Mouse (Mus musculus) G1E (cell line): Measurements from ENCODE around the gene Treml4. TPM values are rescaled to one million over a fixed set of nuclear protein-coding genes. Genes with fewer than 3 reads are reported as not detected.

Experiments used
- ATAC-seq: 2 replicates; pipeline ENCODE4 v1.8.0; 2016; ENCODE audit warnings: mild to moderate bottlenecking; ENCODE audit not compliant: insufficient number of reproducible peaks, poor library complexity, low FRiP score, severe bottlenecking; ENCODE audit errors: extremely low read depth
- DNase-seq: peaks from one replicate; pipeline ENCODE4 v3.0.0; 2012; ENCODE audit warnings: low spot score
- H3K27me3 ChIP-seq: 2 replicates; pipeline ENCODE4 v1.6.1; 2012; ENCODE audit warnings: mild to moderate bottlenecking, low read length, inconsistent platforms; ENCODE audit not compliant: insufficient read depth
- H3K36me3 ChIP-seq: replicated peaks from 2 replicates; pipeline ENCODE3; 2012; ENCODE audit warnings: mild to moderate bottlenecking, inconsistent platforms
- H3K4me1 ChIP-seq: 2 replicates; pipeline ENCODE4 v1.6.1; 2012; ENCODE audit warnings: low read depth, low read length, inconsistent platforms, mixed read lengths; ENCODE audit not compliant: insufficient read depth
- H3K4me3 ChIP-seq: 2 replicates; pipeline ENCODE4 v1.5.1; 2012; ENCODE audit warnings: low read depth, mild to moderate bottlenecking, inconsistent platforms, low read length, moderate library complexity, mixed read lengths
- H3K9me3 ChIP-seq: replicated peaks from 2 replicates; pipeline ENCODE4 v1.6.1; 2012; ENCODE audit warnings: inconsistent platforms
- CTCF ChIP-seq: IDR thresholded peaks from 2 replicates; pipeline ENCODE4 v1.5.1; 2012; ENCODE audit warnings: low read depth, low read length, inconsistent platforms, mixed read lengths
- GATA1 ChIP-seq: IDR thresholded peaks from 2 replicates; pipeline ENCODE4 v1.6.1; 2012; ENCODE audit warnings: borderline replicate concordance, low read length, inconsistent platforms, mixed read lengths
- GATA2 ChIP-seq: IDR thresholded peaks from 2 replicates; pipeline ENCODE4 v1.6.1; 2012; ENCODE audit warnings: low read depth, low read length, inconsistent platforms, borderline replicate concordance
- POLR2AphosphoS5 ChIP-seq: IDR thresholded peaks from 2 replicates; pipeline ENCODE4 v1.6.1; 2012; ENCODE audit warnings: low read depth, low read length, inconsistent platforms; ENCODE audit not compliant: insufficient replicate concordance
- TAL1 ChIP-seq: conservative IDR thresholded peaks from 2 replicates; pipeline ENCODE4 v1.6.1; 2012; ENCODE audit warnings: low read depth, low read length, inconsistent platforms, mixed read lengths
- polyA plus RNA-seq: library from polyadenylated mRNA; stranded (reverse); fragments of >175 nt; gene quantifications from 2 replicates; pipeline ENCODE4 v1.2.3, GENCODE M21; 2012
- total RNA-seq, 2 experiments: library from RNA; stranded (forward) in 1 of 2; stranded (reverse) in 1 of 2; fragments of 200-1000 nt in 1 of 2; fragments of >200 nt in 1 of 2; fragmentation: Nextera tagmentation in 1 of 2; gene quantifications; 2 replicates each; pipeline ENCODE4 v1.2.3; 2014 to 2017

Gene Treml4
- total and polyA plus RNA-seq, 3 experiments = 0.22 to 1.4 TPM; not detected in 1

DNA sequence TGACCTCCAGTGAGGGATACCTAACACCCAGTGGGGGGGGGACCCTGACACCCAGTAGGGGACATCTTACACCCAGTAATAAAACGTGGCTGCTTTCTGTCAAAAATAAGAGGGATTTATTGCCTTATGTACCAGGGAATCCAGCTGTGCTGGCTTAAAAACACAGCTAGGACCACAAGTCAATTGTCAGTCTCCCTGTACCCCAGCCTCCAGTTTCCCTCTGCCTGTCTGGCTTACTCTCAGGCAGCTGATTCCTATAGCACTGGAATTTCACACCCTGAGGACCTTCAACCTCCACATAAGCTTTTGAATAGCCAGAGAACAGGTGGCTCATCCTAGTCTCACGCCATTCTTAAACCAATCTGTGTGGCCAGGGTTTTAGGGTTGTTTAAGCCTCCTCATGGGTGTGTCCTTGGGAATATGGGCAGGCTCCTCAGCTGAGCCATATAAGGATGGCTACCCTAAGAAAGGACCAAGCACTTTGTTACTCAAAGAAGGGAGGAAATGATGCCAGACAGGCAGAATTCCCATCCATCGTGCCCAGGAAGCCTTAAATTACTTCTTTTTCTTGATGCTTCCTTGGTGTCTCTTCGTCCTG, 28.2 kb upstream of the Treml4 start:
- Histone ChIP-seq H3K4me1 (no peaks in the 10 kb centered on the region), H3K36me3 (no peaks in the 10 kb centered on the region), H3K9me3 (no peaks in the 10 kb centered on the region), H3K4me3 (no peak overlapping the region), H3K27me3 (peaks cover 11% of the 10 kb centered on the region)
- ATAC-seq (no peak), DNase-seq (no peak)
- TF ChIP-seq TAL1 (no peak), GATA2 (no peak), CTCF (no peak), GATA1 (no peak), POLR2AphosphoS5 (no peak)

GRCm38 (mm10) chr17:48237621-48238020, 26.5 kb upstream of the Treml4 start:
- peaks cover 13% of the 10 kb centered on the region for H3K27me3 ChIP-seq
- H3K4me1 ChIP-seq = 0 out of 2 replicates have a peak, but pooled peaks cover 6% of the 10 kb centered on the region
- no peaks in the 10 kb centered on the region for H3K36me3 ChIP-seq
- H3K9me3 ChIP-seq = no peaks in the 10 kb centered on the region
- DNase-seq = no peak
- no peak overlapping the region for H3K4me3 ChIP-seq
- no peak for TF ChIP-seq TAL1
- no peak for TF ChIP-seq POLR2AphosphoS5
- no peak for TF ChIP-seq CTCF
- no peak for TF ChIP-seq GATA1
- no peak for TF ChIP-seq GATA2
- no peak for ATAC-seq

DNA sequence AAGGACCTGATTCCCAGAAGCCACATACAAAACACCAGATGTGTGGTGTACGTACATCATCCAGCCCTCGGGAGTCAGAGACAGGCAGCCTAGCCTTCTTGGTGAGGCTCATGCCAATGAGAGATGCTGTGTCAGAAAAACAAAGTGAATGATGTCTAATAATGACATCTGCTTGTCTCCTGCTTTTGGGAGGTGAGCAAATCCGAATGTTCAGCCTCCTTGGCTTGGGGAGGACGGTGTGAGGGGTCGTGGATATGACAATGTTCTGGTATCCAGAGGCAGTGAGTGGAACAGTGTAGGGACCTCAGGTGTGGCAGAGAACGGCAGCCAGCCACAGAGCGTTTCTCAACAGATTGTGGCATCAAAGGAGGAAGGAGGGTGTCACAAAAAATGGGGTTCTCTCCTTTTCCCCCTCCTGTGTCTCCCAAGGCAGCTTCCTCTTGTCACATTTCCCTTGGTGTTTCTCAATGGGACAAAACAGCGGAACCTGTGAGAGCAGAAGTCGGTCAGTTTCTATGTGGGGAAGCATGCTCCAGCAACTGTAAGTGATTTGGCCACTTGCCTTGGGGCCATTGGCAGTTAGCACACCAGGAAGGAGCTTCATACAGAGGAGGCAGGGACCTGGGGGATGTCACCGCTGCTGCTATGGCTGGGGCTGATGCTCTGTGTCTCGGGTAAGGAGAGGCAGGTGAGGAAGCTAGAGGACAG, 16.7 kb upstream of the Treml4 start, which contains the start of gene Trem3:
TSS of gene Trem3 (plus strand) at position 557 of the 708 bp plus-strand sequence.
- H3K4me1 ChIP-seq = peaks cover 5% of the 10 kb centered on the region
- H3K36me3 ChIP-seq = peaks cover 45% of the 10 kb centered on the region
- TF ChIP-seq GATA1 (no peak), POLR2AphosphoS5 (no peak), TAL1 (no peak), CTCF (no peak), GATA2 (no peak)
- ATAC-seq (no peak), DNase-seq (no peak)
- no peaks in the 10 kb centered on the region for H3K9me3 ChIP-seq
- no peak within 1 kb of the TSS for H3K4me3 ChIP-seq
- no peaks in the 10 kb centered on the region for H3K27me3 ChIP-seq

DNA sequence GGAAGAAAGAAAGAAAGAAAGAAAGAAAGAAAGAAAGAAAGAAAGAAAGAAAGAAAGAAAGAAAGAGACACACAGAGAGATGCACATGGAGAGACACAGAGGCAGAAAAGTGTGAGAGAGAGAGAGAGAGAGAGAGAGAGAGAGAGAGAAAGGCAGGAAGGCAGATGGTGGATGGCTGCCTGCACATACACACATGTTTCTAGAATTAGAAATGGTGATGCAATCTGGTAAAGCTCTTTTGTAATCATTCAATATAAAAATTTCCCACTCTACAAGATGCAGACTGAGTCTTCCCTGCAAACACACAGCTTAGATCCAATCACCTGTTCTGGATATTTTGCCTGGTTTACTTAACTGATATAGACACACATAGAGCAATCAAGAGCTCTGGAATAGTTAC, 15.1 kb upstream of the Treml4 start:
- Histone ChIP-seq H3K4me3 (no peak overlapping the region), H3K4me1 (peaks cover 7% of the 10 kb centered on the region), H3K9me3 (no peaks in the 10 kb centered on the region), H3K36me3 (peaks cover 48% of the 10 kb centered on the region), H3K27me3 (no peaks in the 10 kb centered on the region)
- TF ChIP-seq POLR2AphosphoS5 (no peak), GATA1 (no peak), CTCF (no peak), TAL1 (no peak), GATA2 (no peak)
- ATAC-seq = no peak
- no peak for DNase-seq

DNA sequence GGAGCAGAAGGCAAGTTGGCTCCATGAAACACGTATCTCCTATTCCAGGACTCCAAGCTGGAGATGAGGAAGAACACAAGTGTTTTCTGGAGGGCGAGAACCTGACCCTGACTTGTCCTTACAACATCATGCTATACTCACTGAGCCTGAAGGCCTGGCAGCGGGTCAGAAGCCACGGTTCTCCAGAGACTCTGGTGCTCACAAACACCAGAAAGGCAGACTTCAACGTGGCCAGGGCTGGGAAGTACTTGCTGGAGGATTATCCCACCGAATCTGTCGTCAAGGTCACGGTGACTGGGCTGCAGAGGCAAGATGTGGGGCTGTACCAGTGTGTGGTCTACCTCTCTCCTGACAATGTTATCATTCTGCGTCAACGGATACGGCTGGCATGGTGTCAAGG, 14.6 kb upstream of the Treml4 start:
- H3K4me3 ChIP-seq = no peak overlapping the region
- TF ChIP-seq GATA1 (no peak), CTCF (no peak)
- DNase-seq (no peak), ATAC-seq (no peak)
- H3K4me1 ChIP-seq = peaks cover 9% of the 10 kb centered on the region
- peaks cover 49% of the 10 kb centered on the region for H3K36me3 ChIP-seq
- no peaks in the 10 kb centered on the region for H3K9me3 ChIP-seq
- H3K27me3 ChIP-seq = no peaks in the 10 kb centered on the region

- no peaks in the 10 kb centered on the region for H3K27me3 ChIP-seq
- no peaks in the 10 kb centered on the region for H3K9me3 ChIP-seq
- peaks cover 19% of the 10 kb centered on the region for H3K4me1 ChIP-seq
- no peak for TF ChIP-seq GATA1
- no peak for TF ChIP-seq POLR2AphosphoS5
- no peak for TF ChIP-seq GATA2
- TF ChIP-seq CTCF = no peak
- no peak for TF ChIP-seq TAL1
- ATAC-seq = no peak
- H3K36me3 ChIP-seq = peaks cover 49% of the 10 kb centered on the region
- no peak overlapping the region for H3K4me3 ChIP-seq
- no peak for DNase-seq
Measured at GRCm38 (mm10) chr17:48250631-48251030, 13.5 kb upstream of the Treml4 start.
